Mouse (Mus musculus) ovary, adult 2 months (tissue): Measurements from ENCODE around the gene Sbp. TPM values are rescaled to one million over a fixed set of nuclear protein-coding genes. Genes with fewer than 3 reads are reported as not detected.

Source experiments
- polyA plus RNA-seq: library from polyadenylated mRNA; depleted of rRNA; stranded (reverse); fragments of >200 nt; gene quantifications from 2 replicates; pipeline ENCODE4 v1.2.3, GENCODE M21; 2012; rRNA removed

Sbp gene
- not detected in 2 replicates for polyA plus RNA-seq

DNA sequence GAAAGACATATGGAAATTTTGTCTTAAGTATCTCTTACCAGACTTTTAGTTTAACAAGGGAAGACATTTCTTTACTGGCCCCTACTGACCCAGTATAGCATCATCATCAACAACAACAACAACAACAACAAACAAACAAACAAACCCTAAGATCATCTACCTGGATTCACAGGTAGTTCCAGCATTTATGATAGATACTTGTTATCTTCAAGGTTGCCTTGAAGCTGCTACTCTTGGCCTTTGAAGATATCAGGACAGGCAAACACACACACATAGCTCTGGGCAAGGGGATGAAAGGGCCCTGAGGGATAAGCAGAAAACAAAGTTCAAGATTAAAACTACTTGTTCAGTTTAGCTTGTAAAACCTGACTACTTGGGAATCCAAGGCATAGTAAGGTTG, at the start of gene Sbp:
Sbp (plus strand) TSS at position 301 of the 400 bp plus-strand sequence.

DNA sequence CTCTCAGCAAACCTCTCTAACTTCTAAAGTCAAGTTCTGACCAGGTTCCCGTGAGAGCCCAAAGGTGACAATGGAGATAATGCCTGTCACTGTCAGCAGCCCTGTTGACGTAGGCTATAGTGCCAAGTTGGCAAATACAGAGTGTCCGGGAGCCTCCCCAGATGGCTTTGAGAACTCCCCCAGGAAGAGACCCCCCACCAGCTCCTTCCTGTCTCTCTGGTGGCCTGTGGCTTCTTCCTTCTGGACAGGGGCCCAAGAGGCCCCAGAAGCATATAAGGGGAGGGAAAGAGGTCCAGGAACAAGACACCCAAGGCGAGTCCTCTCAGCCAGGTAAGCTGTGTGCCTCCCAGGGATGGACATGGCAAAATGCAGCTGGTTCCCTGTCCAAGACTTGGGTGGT, 24.3 kb upstream of the Sbp start, which contains the start of gene Dcpp3:
Dcpp3 (plus strand) TSS at position 301 of the 400 bp plus-strand sequence.

DNA sequence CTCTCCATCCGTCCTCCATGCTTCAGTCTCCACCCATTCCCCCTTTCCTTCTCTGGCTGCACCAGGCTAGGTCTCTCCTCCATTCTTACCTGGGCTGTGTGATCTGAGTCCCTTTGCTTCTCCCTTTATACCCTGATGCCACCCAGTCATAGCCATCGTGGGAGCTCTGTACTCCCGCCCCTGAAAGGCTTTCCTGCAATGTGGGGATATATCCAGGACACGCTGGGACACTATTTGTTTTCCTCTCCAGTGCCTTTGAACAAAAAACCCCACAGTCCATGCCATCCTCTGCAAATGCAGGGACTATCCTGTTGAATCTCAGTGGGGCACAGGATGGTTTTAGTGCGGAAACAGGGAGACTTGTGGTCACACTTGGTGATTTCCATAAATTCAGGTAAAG, 13.7 kb downstream of the Sbp start, which contains the start of gene Sbpl:
Sbpl (minus strand) TSS at position 101 of the 400 bp plus-strand sequence.

DNA sequence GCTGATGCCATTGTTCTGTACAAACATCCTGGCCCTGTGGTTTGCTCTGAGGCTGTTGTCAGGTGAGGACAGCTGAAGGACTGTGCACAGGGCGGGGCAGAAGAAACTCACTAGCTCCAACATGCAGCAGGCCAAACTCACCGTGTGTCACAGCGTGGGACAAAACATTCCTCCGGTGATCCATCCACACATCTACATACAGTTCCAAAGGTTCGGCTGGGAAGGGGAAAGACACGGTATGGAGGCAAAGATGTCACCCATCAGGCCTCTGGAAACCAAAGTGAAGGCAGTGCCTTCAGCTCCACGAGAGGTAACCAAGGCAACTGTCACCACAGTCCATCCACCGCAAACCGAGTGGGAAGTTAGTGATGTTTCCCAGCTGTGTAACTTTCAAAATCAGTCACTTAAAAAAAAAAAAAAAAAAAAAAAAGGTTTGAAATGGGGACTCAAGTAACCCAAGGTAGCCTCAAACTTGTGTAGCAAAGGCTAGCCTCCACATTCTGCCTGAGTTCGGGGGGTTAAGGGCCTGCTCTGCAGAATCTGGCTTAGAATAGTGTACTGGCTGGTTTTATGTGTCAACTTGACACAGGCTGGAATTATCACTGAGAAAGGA, 38.9 kb downstream of the Sbp start, which contains the start of gene Prss30:
Prss30 (minus strand) TSS at position 270 of the 613 bp plus-strand sequence.

Other genes with a start within 250 kb of the Sbp start
- gene 1520401A03Rik, start 218.9 kb upstream of the Sbp start, polyA plus RNA-seq = 0.20 and 0.23 TPM in 2 replicates
- 42.7 and 44.1 TPM in 2 replicates for gene Pkmyt1, start 215.3 kb upstream of the Sbp start, polyA plus RNA-seq
- gene Paqr4, start 200.8 kb upstream of the Sbp start, polyA plus RNA-seq = 53.7 and 55.7 TPM in 2 replicates
- gene Kremen2, start 195.8 kb upstream of the Sbp start, polyA plus RNA-seq = 0.11 and 0.25 TPM in 2 replicates
- 49.4 and 56.6 TPM in 2 replicates for gene Flywch1, start 170.1 kb upstream of the Sbp start, polyA plus RNA-seq
- 14.5 and 15.3 TPM in 2 replicates for gene Flywch2, start 155.6 kb upstream of the Sbp start, polyA plus RNA-seq
- 840 and 913 TPM in 2 replicates for gene Srrm2, start 151.1 kb upstream of the Sbp start, polyA plus RNA-seq
- 548 and 704 TPM in 2 replicates for gene Elob, start 112.5 kb upstream of the Sbp start, polyA plus RNA-seq
- gene Prss33, start 105.6 kb upstream of the Sbp start, polyA plus RNA-seq = 0.15 and 0.17 TPM in 2 replicates
- gene Prss32, start 97.8 kb upstream of the Sbp start, polyA plus RNA-seq = 0.71 and 1.6 TPM in 2 replicates
- 0.32 and 0.58 TPM in 2 replicates for gene Prss41, start 97.5 kb upstream of the Sbp start, polyA plus RNA-seq
- gene Prss21, start 73.6 kb upstream of the Sbp start, polyA plus RNA-seq = not detected in 2 replicates
- 1.0 and 5.2 TPM in 2 replicates for gene Dcpp1, start 60.8 kb upstream of the Sbp start, polyA plus RNA-seq
- gene Dcpp2, start 60.8 kb upstream of the Sbp start, polyA plus RNA-seq = 1.0 and 1.4 TPM in 2 replicates
- 7.0 and 7.8 TPM in 2 replicates for gene Dcpp3, start 24.2 kb upstream of the Sbp start, polyA plus RNA-seq
- gene Sbpl, start 13.6 kb downstream of the Sbp start, polyA plus RNA-seq = 0.26 TPM in 1 of 2 replicates, not detected in the other
- gene Prss30, start 38.9 kb downstream of the Sbp start, polyA plus RNA-seq = 3.5 and 5.3 TPM in 2 replicates
- gene Prss22, start 56.4 kb downstream of the Sbp start, polyA plus RNA-seq = 0.81 and 0.92 TPM in 2 replicates
- 0.39 and 0.77 TPM in 2 replicates for gene Prss27, start 96.5 kb downstream of the Sbp start, polyA plus RNA-seq
- gene Kctd5, start 131.8 kb downstream of the Sbp start, polyA plus RNA-seq = 51.8 and 52.0 TPM in 2 replicates
- 21.1 and 22.9 TPM in 2 replicates for gene Pdpk1, start 209.3 kb downstream of the Sbp start, polyA plus RNA-seq
- gene Amdhd2, start 222.1 kb downstream of the Sbp start, polyA plus RNA-seq = 80.4 and 91.4 TPM in 2 replicates
- 1,050 and 1,217 TPM in 2 replicates for gene Atp6v0c, start 228.0 kb downstream of the Sbp start, polyA plus RNA-seq